Mouse (Mus musculus) bone marrow, adult 2 months (tissue): Measurements from ENCODE around the gene Rnpc3.

Experiments
- CTCF ChIP-seq: fragments of 200-500 bp; IDR thresholded peaks from 2 replicates; pipeline ENCODE4 v1.5.1; 2011; ENCODE audit warnings: low read length, control low read depth; ENCODE audit not compliant: control insufficient read depth, insufficient read depth
- POLR2A ChIP-seq: fragments of 200-500 bp; IDR thresholded peaks from 2 replicates; pipeline ENCODE4 v1.6.1; 2011; ENCODE audit warnings: low read depth, mild to moderate bottlenecking, control low read depth, low read length, borderline replicate concordance; ENCODE audit not compliant: control insufficient read depth

- TF ChIP-seq POLR2A (no peak), CTCF (no peak)
Measured at GRCm38 (mm10) chr3:113631611-113632010, 1.7 kb upstream of the Rnpc3 start.
